33 mouse cellular contexts compared by ENCODE assay signal in genomic region chr6:21534009-21534408, GRCm38 (mm10).
A peak's percentile ranks its signal among the peaks of the same experiment; 100 is the strongest.
DNase-seq lines count a peak whose midpoint lies in the region; ATAC-seq and TF ChIP-seq lines count a peak whose summit lies in the region.
"Had no signal": no experiment of that assay in that cellular context is flagged by ENCODE, and none has a peak within 500 bp of the region (broad histone marks: within the 10 kb centered on the region; RNA-seq: fewer than 3 reads in every experiment).

No protein-coding gene starts in this region.

- TF ChIP-seq CTCF in olfactory bulb, adult 2 months (IDR thresholded peaks at IDR 0.05; ENCODE audit: insufficient read depth, low read depth, low read length): no peak

- no peaks in the 10 kb centered on the region for H3K4me1 ChIP-seq in olfactory bulb, adult 2 months (ENCODE audit: control insufficient read depth, insufficient read depth, low read length)
- H3K4me1 ChIP-seq in hindbrain, embryonic 11.5 days (replicated peaks; ENCODE audit: control insufficient read depth, insufficient read depth, low read length): no peaks in the 10 kb centered on the region
- no peaks in the 10 kb centered on the region for H3K4me1 ChIP-seq in forebrain, embryonic 13.5 days
- H3K4me1 ChIP-seq: embryonic facial prominence, embryonic 13.5 days; heart, embryonic 12.5 days; midbrain, embryonic 13.5 days; stomach, embryonic 15.5 days had no signal

- DNase-seq in frontal cortex, postnatal 25 days (ENCODE audit: low spot score in 2 of 2): no peak
- DNase-seq in left cerebral cortex, adult 9 months (ENCODE audit: low spot score in 2 of 2): peak; percentile 15 to 31
- no peak for DNase-seq in left cerebral cortex, postnatal 36 days (ENCODE audit: low spot score in 2 of 2)
- DNase-seq in Muller cell, postnatal 12 days (ENCODE audit: inconsistent ontology term): peak; percentile 56
- no peak for DNase-seq in hindbrain, embryonic 11.5 days (ENCODE audit: low spot score)
- DNase-seq: adrenal gland, postnatal 14 days; cerebellum, adult 18-20 months; cerebellum, postnatal 10 days; forebrain, postnatal 0 days; gastrocnemius, adult 2 months; gastrocnemius, postnatal 36 days; heart, adult 18-20 months; heart, postnatal 4 days; kidney, adult 2 months; kidney, postnatal 4 days; liver; lung, adult 2 months; lung, postnatal 10 days; thymus, adult 18-20 months; thymus, postnatal 25 days had no signal

- H3K27ac ChIP-seq in olfactory bulb, adult 2 months (ENCODE audit: insufficient read depth, low read depth, low read length): peak overlapping the region; percentile 51
- H3K27ac ChIP-seq in hindbrain, embryonic 11.5 days (ENCODE audit: low read depth, low read length): no peak overlapping the region
- no peak overlapping the region for H3K27ac ChIP-seq in forebrain, embryonic 13.5 days
- H3K27ac ChIP-seq: embryonic facial prominence, embryonic 13.5 days; gastrocnemius, adult 2 months; hindbrain, embryonic 14.5 days; left cerebral cortex, adult 2 months; liver, embryonic 14.5 days; macrophage; midbrain, embryonic 13.5 days; stomach, embryonic 15.5 days had no signal

- no peak overlapping the region for H3K4me3 ChIP-seq in olfactory bulb, adult 2 months (ENCODE audit: insufficient read depth, low read depth, low read length)
- H3K4me3 ChIP-seq in hindbrain, embryonic 11.5 days (ENCODE audit: low read depth, low read length): no peak overlapping the region
- H3K4me3 ChIP-seq in forebrain, embryonic 13.5 days: no peak overlapping the region
- H3K4me3 ChIP-seq: embryonic facial prominence, embryonic 13.5 days; erythroblast, embryonic 14.5 days; gastrocnemius, adult 2 months; heart, embryonic 12.5 days; left cerebral cortex, adult 2 months; midbrain, embryonic 13.5 days; stomach, embryonic 15.5 days had no signal

- intact Hi-C loops in left cerebral cortex, postnatal 36 days (cut with DNase I): loop anchor here (5.0 kb wide), 1 partner anchor 317 kb away; the partner anchor contains the start of gene Kcnd2

- H3K9me3 ChIP-seq in hindbrain, embryonic 11.5 days (ENCODE audit: control insufficient read depth, low read length): no peaks in the 10 kb centered on the region
- no peaks in the 10 kb centered on the region for H3K9me3 ChIP-seq in forebrain, embryonic 13.5 days (replicated peaks)
- H3K9me3 ChIP-seq: embryonic facial prominence, embryonic 13.5 days; heart, embryonic 12.5 days; midbrain, embryonic 13.5 days; stomach, embryonic 15.5 days had no signal

- 36% methylated on average over 2 of the region's 2 CpGs for WGBS in olfactory bulb, adult 2 months
- WGBS in hindbrain, embryonic 11.5 days: 73% methylated on average over 2 of the region's 2 CpGs
- WGBS in forebrain, embryonic 13.5 days: 78% methylated on average over 2 of the region's 2 CpGs

- no peak overlapping the region for H3K9ac ChIP-seq in hindbrain, embryonic 11.5 days (ENCODE audit: low read depth, low read length)
- no peak overlapping the region for H3K9ac ChIP-seq in forebrain, embryonic 13.5 days
- H3K9ac ChIP-seq: embryonic facial prominence, embryonic 13.5 days; forebrain, postnatal 0 days; heart, embryonic 12.5 days; hindbrain, embryonic 14.5 days; liver, embryonic 14.5 days; midbrain, embryonic 13.5 days; stomach, embryonic 15.5 days had no signal

- H3K4me2 ChIP-seq in hindbrain, embryonic 11.5 days (replicated peaks; ENCODE audit: low read depth, low read length): no peak overlapping the region
- H3K4me2 ChIP-seq in forebrain, embryonic 13.5 days: no peak overlapping the region
- H3K4me2 ChIP-seq: embryonic facial prominence, embryonic 13.5 days; heart, embryonic 12.5 days; hindbrain, embryonic 14.5 days; midbrain, embryonic 13.5 days; stomach, embryonic 15.5 days had no signal

- TF ChIP-seq POLR2A in olfactory bulb, adult 2 months (IDR thresholded peaks at IDR 0.05; ENCODE audit: insufficient read depth, low read depth, low read length): no peak

- no peaks in the 10 kb centered on the region for H3K36me3 ChIP-seq in hindbrain, embryonic 11.5 days (ENCODE audit: control insufficient read depth, insufficient read depth, low read length)
- H3K36me3 ChIP-seq in forebrain, embryonic 13.5 days (ENCODE audit: poor library complexity, severe bottlenecking): no peaks in the 10 kb centered on the region
- H3K36me3 ChIP-seq: embryonic facial prominence, embryonic 13.5 days; heart, embryonic 12.5 days; midbrain, embryonic 13.5 days; stomach, embryonic 15.5 days had no signal

- peak; percentile 93 for ATAC-seq in frontal cortex, adult (ENCODE audit: low TSS enrichment)
- ATAC-seq in hindbrain, embryonic 11.5 days (ENCODE audit: low FRiP score): no peak
- ATAC-seq in forebrain, embryonic 13.5 days: no peak
- ATAC-seq: activated CD4-positive, CD25-positive, alpha-beta regulatory T cell, adult 4 months; forebrain, postnatal 0 days; midbrain, embryonic 13.5 days had no signal

- no peaks in the 10 kb centered on the region for H3K27me3 ChIP-seq in hindbrain, embryonic 11.5 days (ENCODE audit: control insufficient read depth, insufficient read depth, low read length)
- no peaks in the 10 kb centered on the region for H3K27me3 ChIP-seq in forebrain, embryonic 13.5 days
- H3K27me3 ChIP-seq: embryonic facial prominence, embryonic 13.5 days; heart, embryonic 12.5 days; midbrain, embryonic 13.5 days; stomach, embryonic 15.5 days had no signal

Comparison
In these comparisons a context has a peak if more than half of its experiments do, and no peak if none do; other contexts are left out.
1. DNase-seq: peak in left cerebral cortex, adult 9 months (2 of 2) and Muller cell, postnatal 12 days (single experiment); none in frontal cortex, postnatal 25 days (0 of 2), left cerebral cortex, postnatal 36 days (0 of 2) and hindbrain, embryonic 11.5 days (single experiment).